Mouse (Mus musculus): ENCODE results near the gene Tapbpl.
A peak's percentile ranks its signal among the peaks of the same experiment; 100 is the strongest.
"Not testable (repeated sequence)": the region's sequence is repeated elsewhere in the genome, so short reads cannot be mapped to it uniquely, and the experiment has no call there.

Gene Tapbpl

DNA sequence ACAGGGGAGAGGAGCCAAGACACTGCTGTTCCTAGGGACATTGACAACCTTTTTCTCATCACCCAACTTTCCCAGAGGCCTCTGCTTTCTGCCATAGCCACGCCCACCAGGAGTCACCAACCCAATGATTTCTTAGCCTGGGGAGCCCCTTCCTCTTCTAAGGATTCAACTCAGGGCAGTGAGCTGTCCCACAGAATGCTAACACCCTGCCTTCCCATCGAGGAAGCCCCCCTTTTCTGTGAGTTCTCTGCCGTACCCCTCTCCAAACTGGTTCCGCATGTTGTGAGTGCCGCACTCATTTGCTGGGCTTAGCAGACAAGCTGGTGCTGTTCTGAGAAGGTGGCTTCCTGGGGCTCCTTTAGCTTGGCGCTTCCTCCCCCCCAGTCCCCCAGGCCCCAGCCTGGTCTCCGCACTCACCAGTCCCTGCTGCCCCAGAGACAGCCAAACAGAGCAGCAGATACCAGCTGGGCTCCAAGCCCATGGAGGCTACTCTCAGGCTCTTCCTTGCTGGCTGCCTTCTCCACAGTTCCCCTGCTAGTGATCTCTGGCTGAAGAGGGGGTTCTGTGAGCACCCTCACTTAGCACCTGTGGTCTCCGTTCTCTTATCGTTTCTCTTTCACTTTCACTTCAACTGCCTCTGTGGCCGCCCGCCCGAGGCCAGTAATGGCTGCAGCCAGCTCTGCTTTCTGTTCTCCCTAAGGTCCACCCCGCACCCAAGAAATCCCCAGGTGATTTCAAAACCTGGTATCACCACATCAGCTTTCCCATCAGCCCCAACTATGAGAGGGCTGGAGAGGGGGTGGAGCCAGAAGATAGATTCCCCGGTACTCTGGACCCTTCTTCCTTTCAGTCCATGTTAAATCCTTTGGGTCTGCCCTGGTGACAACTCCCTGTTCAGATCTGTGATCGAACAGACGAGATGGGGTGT lies at the start of gene Tapbpl:
Tapbpl (minus strand) TSS at position 744 of the 928 bp plus-strand sequence.
- DNase-seq (ENCODE audit: extremely low spot score, low read depth, low spot score): peak; percentile 6

DNA sequence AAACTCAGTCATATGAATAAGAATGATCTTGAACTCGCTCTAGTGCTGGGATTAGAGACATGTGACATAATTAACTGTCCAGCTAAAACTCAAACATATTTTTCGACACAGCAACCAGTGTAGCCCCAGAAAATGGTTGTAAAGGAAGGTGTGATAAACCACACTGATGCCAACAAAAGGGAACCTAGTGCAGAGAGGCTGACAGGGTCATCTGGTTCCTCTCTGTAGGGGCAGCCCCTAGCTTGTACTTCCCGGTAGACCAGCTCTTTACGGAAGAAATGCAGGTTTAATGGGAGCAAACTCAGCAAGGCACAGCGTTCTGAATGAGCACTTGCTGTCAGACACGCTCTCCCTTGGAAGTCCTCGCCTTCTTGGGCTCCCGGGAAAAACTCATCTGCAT lies 48.1 kb upstream of the Tapbpl start:
- no peak for DNase-seq (ENCODE audit: extremely low spot score, low read depth, low spot score)

DNA sequence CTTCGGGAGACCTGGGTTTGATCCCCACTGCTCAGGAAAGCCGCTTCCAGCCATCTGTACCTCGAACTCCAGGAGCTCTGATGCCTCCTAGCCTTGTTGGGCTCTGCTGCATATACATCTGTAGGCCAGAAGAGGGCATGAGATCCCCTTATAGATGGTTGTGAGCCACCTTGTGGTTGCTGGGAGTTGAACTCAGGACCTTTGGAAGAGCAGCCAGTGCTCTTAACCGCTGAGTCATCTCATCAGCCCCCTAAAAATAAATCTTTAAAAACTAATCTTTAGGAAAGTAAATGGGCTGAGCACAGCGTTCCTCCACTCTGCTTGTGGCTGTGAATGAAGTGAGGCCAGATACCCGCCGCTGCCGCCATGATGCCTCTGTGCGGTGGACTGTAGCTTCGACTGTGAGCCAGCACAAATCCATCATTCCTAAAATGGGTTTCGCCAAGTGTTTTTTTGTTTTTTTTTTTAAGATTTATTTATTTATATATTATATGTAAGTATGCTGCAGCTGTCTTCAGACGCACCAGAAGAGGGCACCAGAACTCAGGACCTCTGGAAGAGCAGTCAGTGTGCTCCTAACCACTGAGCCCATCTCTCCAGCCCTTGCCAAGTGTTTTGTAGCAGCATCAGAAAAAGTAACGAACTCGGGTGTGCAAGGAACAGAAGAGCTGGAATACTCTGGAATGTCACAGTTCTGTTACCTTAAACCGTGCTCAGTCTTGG lies 43.3 kb upstream of the Tapbpl start:
- DNase-seq (ENCODE audit: extremely low spot score, low read depth, low spot score): no peak

DNA sequence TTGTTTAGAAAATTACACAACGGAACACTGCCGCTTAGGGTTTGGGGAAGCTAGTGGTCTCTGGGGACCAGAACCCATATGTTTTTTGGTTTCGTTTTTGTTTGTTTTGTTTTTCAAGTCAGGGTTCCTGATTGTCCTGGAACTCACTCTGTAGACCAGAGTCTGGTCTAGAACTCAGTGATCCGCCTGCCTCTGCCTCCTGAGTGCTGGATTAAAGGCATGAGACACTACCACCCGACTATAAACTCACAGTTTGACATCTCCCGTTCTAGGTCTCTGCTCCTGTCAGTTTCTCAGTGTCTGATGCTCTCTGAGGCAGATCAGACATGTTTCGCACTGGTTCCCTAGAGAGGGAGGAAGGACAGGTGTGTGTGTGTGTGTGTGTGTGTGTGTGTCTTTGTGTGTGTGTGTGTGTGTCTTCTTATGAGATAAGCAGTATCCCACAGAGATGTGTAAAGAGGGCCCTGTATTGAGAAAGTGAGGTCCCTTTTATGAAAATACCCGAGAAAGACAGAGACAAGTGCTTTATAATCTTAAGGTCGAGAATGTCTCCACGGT lies 40.6 kb upstream of the Tapbpl start:
- DNase-seq (ENCODE audit: extremely low spot score, low read depth, low spot score): no peak

DNA sequence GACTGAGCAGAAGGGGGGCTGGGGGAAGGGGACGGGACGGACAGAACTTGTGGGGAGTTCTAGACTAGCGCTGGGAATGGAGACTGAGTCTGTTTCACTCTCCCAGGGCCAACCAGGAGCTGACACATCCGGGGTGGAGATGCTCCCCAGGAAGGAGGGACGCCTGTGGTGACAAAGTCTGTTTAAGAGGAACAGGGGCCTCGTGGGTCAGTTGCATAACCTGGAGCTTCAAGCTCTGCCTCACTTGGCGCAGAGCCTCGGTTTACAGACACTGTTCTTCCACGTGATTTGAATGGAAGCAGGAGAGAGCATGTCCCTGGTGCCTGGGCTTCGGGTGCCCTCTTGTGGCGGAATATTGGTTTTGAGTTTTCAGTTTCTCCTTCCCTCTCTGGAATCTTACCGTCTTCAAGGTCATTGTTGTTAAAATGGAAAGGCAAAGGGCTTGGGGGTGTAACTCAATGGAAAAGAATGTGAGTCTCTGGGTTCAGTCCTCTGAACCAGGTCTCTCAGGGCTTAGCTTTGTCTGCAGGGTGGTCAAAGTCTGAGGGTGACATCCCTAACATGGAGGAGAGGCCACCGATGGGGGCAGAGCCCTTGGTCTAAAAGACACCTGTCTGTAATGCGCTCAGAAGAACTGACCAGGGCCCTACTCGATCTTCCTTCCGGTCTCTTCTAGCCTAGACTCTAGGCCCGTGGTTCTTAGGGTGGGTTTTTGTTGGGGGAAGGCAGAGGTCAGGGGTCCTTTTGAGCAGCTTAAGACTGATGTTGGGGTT lies 40.0 kb upstream of the Tapbpl start:
- peak; percentile 62 for DNase-seq (ENCODE audit: extremely low spot score, low read depth, low spot score)

DNA sequence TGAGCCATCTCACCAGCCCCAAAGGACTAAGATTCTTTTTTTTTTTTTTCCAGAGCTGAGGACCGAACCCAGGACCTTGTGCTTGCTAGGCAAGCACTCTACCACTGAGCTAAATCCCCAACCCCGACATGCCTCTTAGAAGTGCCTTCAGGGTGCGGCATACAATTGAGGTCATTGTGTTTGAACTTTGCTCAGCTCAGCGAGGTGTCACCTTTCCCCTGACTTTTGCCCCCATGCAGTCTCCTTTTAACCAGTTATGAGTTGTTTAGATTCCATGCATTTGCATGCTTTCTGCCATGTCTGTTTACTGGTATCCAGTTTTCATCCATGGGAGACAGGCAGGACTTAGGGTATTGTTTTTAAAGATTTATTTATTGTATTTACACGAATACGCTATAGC lies 37.1 kb upstream of the Tapbpl start:
- DNase-seq (ENCODE audit: extremely low spot score, low read depth, low spot score): no peak

DNA sequence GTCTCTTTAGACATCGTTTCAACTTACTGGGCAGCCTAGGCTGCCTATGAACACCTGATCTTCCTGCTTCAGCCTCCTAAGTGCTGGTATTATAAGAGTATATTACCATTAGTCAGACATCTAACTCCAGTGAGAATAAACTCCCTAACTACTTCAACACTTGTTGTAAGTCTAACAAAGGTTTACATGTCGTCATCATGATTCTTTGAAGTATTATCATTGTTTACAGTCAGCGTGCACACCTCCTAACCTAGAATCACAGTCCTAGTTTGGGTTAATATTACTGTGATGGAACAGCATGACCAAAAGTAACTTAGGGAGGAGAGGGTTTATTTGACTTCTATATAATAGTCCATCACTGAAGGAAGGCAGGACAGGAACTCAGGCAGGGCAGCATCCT lies 35.8 kb upstream of the Tapbpl start:
- no peak for DNase-seq (ENCODE audit: extremely low spot score, low read depth, low spot score)

DNA sequence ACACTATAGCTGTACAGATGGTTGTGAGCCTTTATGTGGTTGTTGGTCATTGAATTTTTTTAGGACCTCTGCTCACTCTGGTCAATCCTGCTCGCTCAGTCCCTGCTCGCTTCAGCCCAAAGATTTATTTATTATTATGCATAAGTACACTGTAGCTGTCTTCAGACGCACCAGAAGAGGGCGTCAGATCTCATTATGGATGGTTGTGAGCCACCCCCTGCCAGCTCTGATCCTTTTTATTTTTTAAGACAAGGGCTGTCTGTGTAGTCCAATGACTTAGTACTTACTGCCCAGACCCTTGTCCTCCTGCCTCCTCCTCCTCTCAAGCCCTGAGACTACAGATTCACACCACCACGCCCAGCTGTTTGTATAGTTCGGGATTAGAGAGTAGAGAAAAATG lies 34.9 kb upstream of the Tapbpl start:
- not testable (repeated sequence) for DNase-seq (ENCODE audit: extremely low spot score, low read depth, low spot score)

DNA sequence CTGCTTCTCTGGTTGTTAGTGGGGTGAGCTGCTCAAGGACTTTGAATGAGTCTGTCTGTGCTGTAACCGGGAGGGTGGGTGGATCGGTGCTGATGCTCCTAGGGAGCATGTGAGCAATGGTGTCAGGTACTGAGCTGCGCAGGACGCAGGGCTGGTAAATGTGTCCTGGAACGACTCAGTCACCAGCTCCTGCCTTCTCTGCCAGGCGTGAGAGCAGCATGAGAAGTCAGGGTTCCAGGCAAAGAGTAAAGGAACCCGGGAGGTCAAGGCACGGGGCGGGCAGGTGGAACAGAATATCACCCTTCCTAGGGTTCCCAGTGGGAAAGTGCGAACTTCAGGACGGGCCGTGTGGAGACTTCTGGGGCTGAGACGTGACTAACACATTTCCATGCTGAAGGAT lies 34.4 kb upstream of the Tapbpl start:
- no peak for DNase-seq (ENCODE audit: extremely low spot score, low read depth, low spot score)

DNA sequence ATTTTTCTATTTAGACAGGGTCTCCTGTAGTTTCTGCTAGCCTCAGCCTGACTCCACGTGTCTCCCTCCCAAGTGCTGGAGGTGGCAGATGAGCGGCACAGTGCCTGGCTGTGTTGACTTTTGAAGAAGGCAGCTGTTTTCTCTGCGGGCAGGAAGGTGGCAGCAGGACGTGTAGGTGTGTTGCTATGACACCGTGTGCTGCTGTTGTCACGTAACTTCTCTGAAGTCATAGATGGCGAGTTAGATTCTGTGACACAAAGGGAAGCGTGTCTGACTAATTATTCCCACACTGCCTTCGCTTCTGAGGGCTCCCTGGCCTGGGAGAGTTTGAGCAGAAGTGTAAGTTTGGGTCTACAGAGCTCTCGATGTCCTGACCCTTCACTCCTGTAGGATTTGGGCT lies 33.6 kb upstream of the Tapbpl start:
- DNase-seq (ENCODE audit: extremely low spot score, low read depth, low spot score): no peak

DNA sequence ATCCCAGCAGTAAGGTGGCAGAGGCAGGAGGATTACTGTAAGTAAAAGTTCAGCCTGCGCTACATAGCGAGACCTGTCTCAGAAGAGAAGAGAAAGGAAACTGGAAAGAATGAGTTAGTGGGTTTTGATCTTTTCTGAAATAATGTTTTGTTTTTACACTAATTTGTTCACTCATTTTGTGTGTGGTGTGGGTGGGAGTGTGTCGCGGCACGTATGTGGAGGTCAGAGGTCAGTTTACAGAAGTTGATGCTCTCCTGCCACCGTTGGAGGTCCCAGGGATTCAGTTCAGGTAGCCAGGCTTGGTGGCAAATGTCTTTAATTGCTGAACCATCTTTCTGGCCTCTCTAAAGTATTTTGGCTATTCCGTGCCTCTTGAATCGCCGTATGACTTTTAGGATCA lies 32.6 kb upstream of the Tapbpl start:
- no peak for DNase-seq (ENCODE audit: extremely low spot score, low read depth, low spot score)

DNA sequence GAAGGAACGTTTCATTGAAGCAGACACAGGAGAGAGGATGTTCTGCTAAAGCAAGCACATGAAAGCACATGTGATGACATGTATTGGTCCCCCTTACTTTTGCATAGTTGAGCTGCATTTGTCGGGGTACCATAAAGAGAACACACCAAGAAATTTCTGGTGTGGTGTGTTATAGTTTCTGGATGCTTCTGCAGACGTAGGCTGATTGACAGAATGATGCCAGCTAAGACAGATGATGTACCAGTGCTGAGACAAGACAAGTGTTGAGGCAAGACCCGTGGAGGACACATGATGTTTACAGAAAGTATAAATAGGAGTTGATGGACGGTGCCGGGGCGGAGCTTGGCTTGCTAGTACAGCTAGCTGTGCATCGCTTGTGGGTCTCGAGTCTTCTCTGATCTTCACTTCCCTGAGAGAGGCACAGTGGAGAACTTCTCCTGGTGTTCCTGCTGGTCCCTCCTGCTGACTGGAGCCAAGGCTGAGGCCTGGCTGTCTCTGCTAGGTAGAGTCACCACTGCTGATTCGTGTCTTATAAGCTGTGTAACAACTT lies 28.4 kb upstream of the Tapbpl start:
- DNase-seq (ENCODE audit: extremely low spot score, low read depth, low spot score): no peak

DNA sequence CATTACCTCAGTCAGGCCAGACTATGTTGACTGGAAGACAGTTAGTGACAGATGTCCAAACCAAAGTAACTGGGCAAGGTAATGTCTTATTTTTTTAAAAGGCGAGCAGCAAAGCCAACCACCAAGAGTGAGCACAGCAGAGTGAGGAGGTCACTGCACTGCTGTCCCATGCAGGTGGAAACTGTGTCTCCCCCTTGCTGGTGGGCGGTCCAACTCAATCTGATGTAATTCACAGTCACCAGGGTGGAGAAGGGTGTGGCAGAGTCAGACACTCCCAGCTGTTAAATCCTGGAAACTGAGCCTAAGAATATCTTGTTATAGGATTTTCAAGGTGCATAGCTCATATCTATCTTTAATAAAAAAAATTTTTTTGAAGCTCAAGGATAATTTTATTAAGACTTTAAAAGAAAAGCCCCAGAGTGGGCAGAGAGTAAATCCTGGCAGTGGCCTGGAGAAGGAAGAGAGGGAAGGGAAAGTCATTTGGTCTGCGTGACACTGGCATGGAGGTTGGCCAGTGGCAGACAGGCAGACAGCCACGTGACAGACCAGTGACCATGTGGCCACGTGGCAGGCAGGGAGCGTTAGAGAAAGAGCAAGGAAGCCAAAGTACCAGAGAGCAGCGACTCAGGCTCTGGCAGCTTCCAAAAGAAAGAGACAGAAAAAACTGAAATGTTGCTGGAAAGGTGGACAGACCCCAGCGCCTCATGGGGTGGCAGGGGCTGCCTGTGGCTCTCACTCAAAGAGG lies 24.7 kb upstream of the Tapbpl start:
- DNase-seq (ENCODE audit: extremely low spot score, low read depth, low spot score): no peak

DNA sequence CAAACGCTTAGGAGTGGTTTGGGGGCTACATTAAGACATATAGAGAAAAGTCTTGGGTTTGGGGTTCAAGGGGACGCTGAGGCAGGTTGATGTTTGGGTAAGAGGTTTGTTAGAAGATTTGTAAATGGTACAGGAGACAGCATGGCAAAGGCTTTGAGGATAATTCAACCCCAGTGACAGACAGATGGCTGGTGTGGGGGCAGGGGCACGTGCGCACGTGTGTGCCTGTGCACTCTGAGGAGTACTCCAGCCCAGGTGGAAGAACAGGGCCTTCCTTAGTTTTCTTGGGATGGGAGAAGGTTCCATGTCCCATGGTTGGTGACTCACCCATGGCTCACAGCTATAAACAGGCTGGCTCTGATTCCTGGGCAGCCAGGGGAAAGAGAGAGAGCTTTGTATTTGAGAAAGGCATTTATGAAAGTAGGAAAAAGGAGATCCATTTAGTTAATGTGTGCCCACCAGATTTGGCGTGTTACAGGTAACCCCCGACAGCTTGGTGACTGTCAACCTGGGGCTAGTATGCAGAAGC lies 23.9 kb upstream of the Tapbpl start:
- DNase-seq (ENCODE audit: extremely low spot score, low read depth, low spot score): no peak

DNA sequence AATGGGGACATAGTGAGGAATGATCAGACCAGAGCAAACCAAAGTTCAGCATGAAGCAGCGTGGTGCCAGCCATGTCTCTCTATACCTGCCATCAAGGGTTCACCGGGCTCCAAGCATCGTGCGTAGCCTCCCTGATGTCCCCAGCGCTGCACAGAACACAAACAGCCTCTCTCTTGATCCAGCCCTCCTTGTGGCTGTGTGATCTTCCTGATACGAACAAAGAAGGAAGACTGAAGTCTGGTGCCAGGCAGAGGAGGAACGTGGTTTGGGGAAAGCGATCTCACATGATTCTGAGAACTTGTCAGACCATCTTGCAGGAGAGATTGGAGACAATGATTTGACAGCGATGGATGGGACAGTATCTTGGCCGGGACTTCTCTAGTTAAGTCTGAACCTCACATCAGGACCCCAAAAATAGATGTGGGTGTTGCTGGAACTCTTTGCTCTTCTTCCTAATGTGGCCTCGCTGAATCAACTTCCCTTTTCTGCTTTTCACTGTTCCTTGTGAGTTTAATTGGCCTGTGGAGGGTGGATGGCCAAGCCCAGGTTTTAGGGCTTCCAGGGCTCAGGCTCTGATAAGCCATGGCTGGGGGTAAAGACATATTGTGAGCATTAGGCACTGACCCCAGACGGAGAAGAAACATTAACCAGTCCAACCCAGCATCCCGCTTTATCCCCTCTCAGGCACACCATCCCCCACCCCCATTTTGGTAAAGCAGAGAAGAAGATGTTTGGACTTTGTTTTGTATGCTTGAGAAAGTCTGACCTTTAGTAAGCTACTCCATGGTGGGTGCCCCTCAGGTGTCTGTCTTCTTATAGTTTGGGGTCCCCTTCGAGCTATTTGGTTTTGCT lies 22.4 kb upstream of the Tapbpl start:
- DNase-seq (ENCODE audit: extremely low spot score, low read depth, low spot score): no peak

DNA sequence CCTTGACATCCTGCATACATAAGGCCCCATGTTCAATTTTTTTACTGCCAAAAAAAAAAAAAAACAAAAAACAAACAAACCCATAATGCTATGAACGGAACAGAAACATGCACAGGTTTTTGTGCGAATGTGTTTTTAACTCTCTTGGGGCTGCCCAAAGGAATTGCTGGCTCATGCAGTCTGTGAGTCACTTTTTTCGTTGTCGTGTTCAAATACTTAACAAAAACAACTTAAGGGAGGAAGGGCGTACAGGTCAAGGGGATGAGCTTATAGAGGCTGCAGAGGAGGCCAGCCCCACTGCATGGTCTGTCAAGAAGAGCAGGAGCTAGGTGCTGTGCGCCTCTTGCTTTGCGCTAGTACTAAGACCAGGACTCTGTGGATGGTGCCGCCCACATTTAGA lies 21.1 kb upstream of the Tapbpl start:
- no peak for DNase-seq (ENCODE audit: extremely low spot score, low read depth, low spot score)

DNA sequence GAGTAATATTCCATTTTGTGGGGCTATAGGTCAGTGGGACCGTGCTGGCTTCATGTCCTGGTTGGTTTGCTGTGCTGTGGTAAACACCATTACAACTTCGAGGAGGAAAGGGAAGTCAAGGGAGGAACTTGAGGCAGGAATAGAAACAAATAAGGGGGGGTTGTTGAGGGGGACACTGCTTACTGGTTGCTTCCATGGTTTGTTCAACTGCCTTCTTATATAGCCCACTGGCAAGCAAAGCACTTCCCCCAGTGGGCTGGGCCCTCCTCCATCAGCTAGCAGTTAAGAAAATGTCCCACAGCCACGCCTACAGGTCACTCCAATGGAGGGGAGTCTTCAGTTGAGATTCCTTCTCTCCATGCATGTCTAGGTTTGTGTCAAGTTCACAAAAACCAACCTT lies 20.6 kb upstream of the Tapbpl start:
- DNase-seq (ENCODE audit: extremely low spot score, low read depth, low spot score): no peak

DNA sequence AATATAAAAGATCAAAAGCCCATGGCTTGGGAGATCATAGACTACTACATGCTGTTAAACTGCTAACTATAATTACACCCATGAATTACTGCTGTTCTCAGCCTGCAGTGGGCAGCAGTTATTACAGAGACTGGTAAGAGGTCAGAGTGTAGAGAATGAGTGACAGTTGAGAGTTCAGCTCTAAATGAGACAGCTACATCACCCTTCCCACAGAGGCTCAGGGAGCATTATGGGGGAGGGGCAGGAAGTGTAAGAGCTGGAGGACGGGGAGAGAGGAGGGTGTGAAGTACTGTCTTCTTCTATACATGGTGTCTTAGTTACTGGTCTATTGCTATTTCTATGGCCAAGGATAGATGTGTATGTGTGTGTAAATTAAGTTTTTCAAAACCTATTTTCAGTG lies 12.9 kb upstream of the Tapbpl start:
- DNase-seq (ENCODE audit: extremely low spot score, low read depth, low spot score): no peak

DNA sequence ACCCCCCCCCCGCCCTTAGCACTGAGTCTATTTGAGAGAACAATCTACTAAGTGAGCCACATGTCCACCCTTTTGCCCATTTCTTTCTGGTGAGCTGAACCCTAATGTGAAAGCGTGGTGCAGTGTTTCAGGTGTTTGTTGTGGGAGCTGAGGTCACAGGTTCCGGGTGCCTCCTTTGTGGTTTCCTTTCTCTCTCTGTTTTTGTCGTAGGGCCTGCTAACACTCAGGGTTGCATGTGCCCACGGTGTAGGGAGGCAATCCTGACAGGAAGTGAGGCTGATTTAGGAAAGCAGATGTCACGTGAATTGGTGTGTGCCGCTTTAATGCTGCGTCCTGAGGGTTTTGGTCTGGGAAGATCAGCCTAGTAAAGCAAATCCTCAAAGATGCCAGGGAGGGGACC lies 9.9 kb upstream of the Tapbpl start:
- DNase-seq (ENCODE audit: extremely low spot score, low read depth, low spot score): no peak

All from hindlimb bud, embryonic 11.5 days (tissue).